Mouse (Mus musculus) cerebellum, adult 11-12 months (tissue): ENCODE data around the gene Txlnb.

Source experiments
- DNase-seq: peaks from one replicate; pipeline ENCODE4 v3.0.0; 2022

The Txlnb gene

GRCm38 (mm10) chr10:17829205-17829604 lies 33.2 kb downstream of the Txlnb start:
- DNase-seq = no peak

GRCm38 (mm10) chr10:17831041-17831440 lies 35.0 kb downstream of the Txlnb start:
- DNase-seq = no peak

- DNase-seq = no peak
These were observed 39.0 kb downstream of the Txlnb start for GRCm38 (mm10) chr10:17835031-17835430.

GRCm38 (mm10) chr10:17836275-17836674 lies 40.2 kb downstream of the Txlnb start:
- no peak for DNase-seq

GRCm38 (mm10) chr10:17842030-17842429 lies 46.0 kb downstream of the Txlnb start:
- DNase-seq = no peak

GRCm38 (mm10) chr10:17844781-17845537 lies 48.9 kb downstream of the Txlnb start:
- DNase-seq = no peak

- no peak for DNase-seq
These were observed 61.7 kb downstream of the Txlnb start for GRCm38 (mm10) chr10:17857647-17858261.

- no peak for DNase-seq
These were observed 64.9 kb downstream of the Txlnb start for GRCm38 (mm10) chr10:17860701-17861480.

- DNase-seq = peak; percentile 42
These were observed 74.0 kb downstream of the Txlnb start for GRCm38 (mm10) chr10:17869822-17870662.

- no peak for DNase-seq
These were observed 82.2 kb downstream of the Txlnb start for GRCm38 (mm10) chr10:17878002-17878919.

GRCm38 (mm10) chr10:17880038-17880437 lies 84.0 kb downstream of the Txlnb start:
- no peak for DNase-seq

GRCm38 (mm10) chr10:17880724-17881123 lies 84.7 kb downstream of the Txlnb start:
- DNase-seq = no peak
